Mouse (Mus musculus) ES-Bruce4 (cell line): ENCODE data around the gene Ctnnd2.

Experiments
- CTCF ChIP-seq: IDR thresholded peaks from one replicate; pipeline ENCODE4 v1.8.1; 2011; ENCODE audit warnings: low read depth, low read length
- EP300 ChIP-seq: IDR thresholded peaks from 2 replicates; pipeline ENCODE4 v1.6.1; 2011; ENCODE audit warnings: low read depth, low read length; ENCODE audit not compliant: insufficient read depth
- POLR2A ChIP-seq: IDR thresholded peaks from one replicate; pipeline ENCODE4 v1.8.1; 2011; ENCODE audit warnings: low read length; ENCODE audit not compliant: insufficient read depth

- TF ChIP-seq CTCF (no peak), POLR2A (no peak), EP300 (no peak)
These were observed 834.4 kb downstream of the Ctnnd2 start for GRCm38 (mm10) chr15:31006825-31007157.
